Mouse (Mus musculus) testis, adult 2 months (tissue): Measurements from ENCODE around the gene Rangap1. TPM values are rescaled to one million over a fixed set of nuclear protein-coding genes. Genes with fewer than 3 reads are reported as not detected.

Experiments
- H3K27ac ChIP-seq: fragments of 200-500 bp; 2 replicates; pipeline ENCODE4 v1.5.1; 2012; ENCODE audit warnings: low read depth, low read length; ENCODE audit not compliant: control insufficient read depth, insufficient read depth
- H3K27me3 ChIP-seq: fragments of 200-500 bp; 2 replicates; pipeline ENCODE4 v1.6.1; 2012; ENCODE audit warnings: mild to moderate bottlenecking, low read length, moderate library complexity; ENCODE audit not compliant: control insufficient read depth, insufficient read depth
- H3K36me3 ChIP-seq: fragments of 200-500 bp; 2 replicates; pipeline ENCODE4 v1.6.1; 2012; ENCODE audit warnings: mild to moderate bottlenecking, low read length; ENCODE audit not compliant: control insufficient read depth, insufficient read depth
- H3K4me1 ChIP-seq: fragments of 200-500 bp; 2 replicates; pipeline ENCODE4 v1.6.1; 2012; ENCODE audit warnings: low read length; ENCODE audit not compliant: control insufficient read depth, insufficient read depth
- H3K4me3 ChIP-seq: fragments of 200-500 bp; 2 replicates; pipeline ENCODE4 v1.5.1; 2012; ENCODE audit warnings: low read depth, mild to moderate bottlenecking, low read length, moderate library complexity, mixed read lengths; ENCODE audit not compliant: control insufficient read depth
- CTCF ChIP-seq: fragments of 200-500 bp; IDR thresholded peaks from 2 replicates; pipeline ENCODE4 v1.5.1; 2012; ENCODE audit warnings: low read depth, mild to moderate bottlenecking, inconsistent platforms, low read length, moderate library complexity; ENCODE audit not compliant: control insufficient read depth, insufficient read depth, insufficient replicate concordance
- POLR2A ChIP-seq: fragments of 200-500 bp; IDR thresholded peaks from 2 replicates; pipeline ENCODE4 v1.6.1; 2012; ENCODE audit warnings: low read depth, mild to moderate bottlenecking, inconsistent platforms, low read length, moderate library complexity; ENCODE audit not compliant: control insufficient read depth
- polyA plus RNA-seq: library from polyadenylated mRNA; depleted of rRNA; stranded (reverse); fragments of >200 nt; gene quantifications from 2 replicates; pipeline ENCODE4 v1.2.3, GENCODE M21; 2012

The Rangap1 gene
- polyA plus RNA-seq, 1 experiment = 234 TPM

DNA sequence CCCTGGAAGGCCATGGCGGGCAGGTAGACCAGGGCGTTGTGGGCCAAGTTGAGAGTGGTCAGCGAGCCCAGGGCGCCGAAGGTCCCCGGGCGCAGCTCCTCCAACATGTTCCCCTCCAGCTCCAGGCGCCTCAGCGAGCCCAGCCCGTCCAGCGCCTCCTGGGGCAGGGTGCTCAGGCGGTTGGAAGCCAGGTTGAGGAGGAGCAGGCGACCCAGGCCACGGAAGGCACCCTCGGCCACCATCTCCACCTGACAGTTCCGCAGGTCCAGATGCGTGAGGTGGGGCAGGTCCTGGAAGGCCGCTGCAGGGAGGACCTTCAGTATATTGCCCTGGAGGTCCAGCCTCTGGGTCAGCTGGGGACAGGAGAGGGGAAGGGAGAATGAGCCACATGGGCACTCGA, 50.4 kb downstream of the Rangap1 start:
- no peaks in the 10 kb centered on the region for H3K27me3 ChIP-seq
- peaks cover 20% of the 10 kb centered on the region for H3K4me1 ChIP-seq
- no peak overlapping the region for H3K27ac ChIP-seq
- TF ChIP-seq CTCF (no peak), POLR2A (no peak)
- H3K4me3 ChIP-seq = peak overlapping the region; percentile 67
- H3K36me3 ChIP-seq = no peaks in the 10 kb centered on the region

DNA sequence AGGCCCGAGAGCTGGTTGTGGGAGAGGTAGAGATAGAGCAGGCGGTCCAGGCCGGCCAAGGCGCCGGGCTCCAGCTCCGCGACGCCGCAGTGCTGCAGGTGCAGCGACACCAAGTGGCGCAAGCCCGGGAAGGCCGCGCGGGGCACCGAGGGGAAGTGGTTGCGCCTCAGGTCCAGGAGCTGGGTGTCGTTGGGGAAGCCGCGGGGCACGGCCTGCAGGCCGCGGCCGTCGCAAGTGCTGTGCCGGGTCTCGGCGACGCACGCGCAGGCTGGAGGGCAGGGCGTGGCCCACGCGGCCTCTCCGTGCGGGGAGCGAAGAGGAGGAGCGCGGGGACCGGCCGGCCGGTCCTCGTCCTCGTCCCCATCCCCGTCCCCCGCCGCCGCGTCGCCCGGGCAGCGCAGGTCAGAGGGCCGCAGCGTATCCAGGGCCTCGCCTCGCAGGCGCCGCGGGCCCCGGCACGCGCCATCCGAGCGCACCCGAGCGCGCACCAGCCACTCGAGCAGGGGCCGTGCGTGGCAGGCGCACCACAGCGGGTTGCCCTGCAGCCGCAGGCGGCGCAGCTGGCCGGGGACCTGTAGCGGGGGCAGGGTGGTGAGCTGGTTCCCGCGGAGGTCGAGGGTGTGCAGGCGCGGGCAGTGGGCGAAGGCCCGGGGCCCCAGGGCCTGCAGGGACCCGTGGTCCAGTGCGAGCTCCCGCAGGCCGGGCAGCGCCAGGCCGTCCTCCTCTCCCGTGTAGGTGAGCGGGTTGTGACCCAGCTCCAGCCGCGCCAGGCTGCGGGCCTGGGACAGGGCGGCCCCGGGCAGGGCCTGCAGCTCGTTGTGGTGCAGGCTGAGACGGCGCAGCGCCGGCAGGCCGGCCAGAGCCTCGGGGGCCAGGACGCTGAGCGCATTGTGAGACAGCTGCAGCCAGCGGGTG, 51.1 kb downstream of the Rangap1 start:
- TF ChIP-seq CTCF (no peak; the same call in 1 of the 2 replicates), POLR2A (no peak)
- peak overlapping the region; percentile 67 for H3K4me3 ChIP-seq
- H3K4me1 ChIP-seq = peaks cover 20% of the 10 kb centered on the region
- H3K36me3 ChIP-seq = no peaks in the 10 kb centered on the region
- H3K27me3 ChIP-seq = no peaks in the 10 kb centered on the region
- no peak overlapping the region for H3K27ac ChIP-seq

DNA sequence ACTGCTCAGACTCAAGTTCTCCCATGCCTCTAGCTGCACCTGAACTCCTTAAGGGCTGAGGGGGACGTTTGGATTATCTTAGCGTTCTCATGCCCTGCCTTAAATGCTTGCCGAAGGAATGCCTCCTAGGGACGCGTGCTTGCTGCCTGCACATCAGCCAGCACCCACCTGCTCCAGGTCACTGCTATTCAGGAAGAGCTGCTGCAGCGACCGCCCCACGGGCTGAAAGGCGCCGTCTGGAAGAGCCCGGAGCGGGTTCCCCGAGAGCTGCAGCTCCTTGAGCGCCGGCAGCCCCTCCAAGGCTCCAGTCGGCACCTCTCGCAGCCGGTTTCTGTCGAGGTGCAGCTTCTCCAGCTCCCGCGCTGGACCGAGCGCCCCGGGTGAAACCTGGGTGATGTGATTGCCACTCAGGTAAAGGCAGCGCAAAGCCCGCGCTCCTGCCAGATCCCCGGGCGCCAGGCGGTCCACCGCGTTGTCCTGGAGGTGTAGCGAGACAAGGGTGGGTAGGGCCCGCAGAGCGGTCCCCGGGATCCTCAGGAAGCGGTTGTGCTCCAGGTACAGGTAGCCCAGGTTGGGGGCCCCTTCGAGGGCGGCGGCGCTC, 51.9 kb downstream of the Rangap1 start:
- no peak overlapping the region for H3K27ac ChIP-seq
- peak overlapping the region; percentile 67 for H3K4me3 ChIP-seq
- H3K27me3 ChIP-seq = no peaks in the 10 kb centered on the region
- no peaks in the 10 kb centered on the region for H3K36me3 ChIP-seq
- H3K4me1 ChIP-seq = peaks cover 20% of the 10 kb centered on the region
- TF ChIP-seq POLR2A = no peak
- no peak for TF ChIP-seq CTCF

GRCm38 (mm10) chr15:81680301-81680805, 65.0 kb downstream of the Rangap1 start:
- no peak for TF ChIP-seq POLR2A
- TF ChIP-seq CTCF = no peak
- H3K36me3 ChIP-seq = peaks cover 2% of the 10 kb centered on the region
- H3K27ac ChIP-seq = no peak overlapping the region
- H3K27me3 ChIP-seq = no peaks in the 10 kb centered on the region
- no peaks in the 10 kb centered on the region for H3K4me1 ChIP-seq
- no peak overlapping the region for H3K4me3 ChIP-seq

- H3K36me3 ChIP-seq = peaks cover 2% of the 10 kb centered on the region
- H3K4me3 ChIP-seq = no peak overlapping the region
- H3K4me1 ChIP-seq = no peaks in the 10 kb centered on the region
- H3K27ac ChIP-seq = no peak overlapping the region
- no peaks in the 10 kb centered on the region for H3K27me3 ChIP-seq
- TF ChIP-seq POLR2A (no peak), CTCF (no peak)
These were observed 68.7 kb downstream of the Rangap1 start for GRCm38 (mm10) chr15:81676637-81677036.

DNA sequence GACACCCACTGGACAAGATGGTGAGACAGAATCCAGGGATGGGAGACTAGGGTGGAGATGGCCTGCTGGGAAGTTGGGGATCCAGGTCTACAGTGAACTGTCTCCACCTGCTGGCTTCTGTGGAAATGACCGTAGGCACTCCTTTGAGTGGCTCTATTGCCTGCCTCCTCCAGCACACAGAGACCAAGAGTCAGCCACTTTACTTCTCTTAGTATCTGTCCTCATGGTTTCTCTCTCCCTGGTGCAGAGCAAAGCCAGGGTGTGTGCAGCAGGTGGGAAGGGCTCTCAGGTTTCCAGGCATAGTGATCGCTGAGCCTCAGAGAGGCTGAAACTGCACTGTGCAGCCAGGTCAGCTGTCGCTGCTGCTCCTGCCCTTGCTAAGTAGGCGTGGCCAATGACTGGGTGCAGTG, 75.1 kb downstream of the Rangap1 start:
- H3K27ac ChIP-seq = no peak overlapping the region

DNA sequence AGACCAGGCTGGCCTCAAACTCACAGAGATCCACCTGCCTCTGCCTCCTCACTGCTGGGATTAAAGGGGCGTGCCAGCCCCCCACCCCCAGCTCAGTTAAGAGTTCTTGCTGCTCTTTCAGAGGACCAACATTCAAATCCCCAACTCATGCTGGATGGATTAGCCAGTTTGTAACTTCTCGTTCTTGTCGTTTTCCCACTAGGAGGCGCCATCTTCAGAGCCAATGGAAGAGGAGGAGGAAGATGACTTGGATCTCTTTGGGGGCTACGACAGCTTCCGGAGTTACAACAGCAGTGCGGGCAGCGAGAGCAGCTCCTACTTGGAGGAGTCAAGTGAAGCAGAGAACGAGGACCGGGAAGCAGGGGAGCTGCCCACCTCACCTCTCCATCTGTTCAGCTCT, 78.4 kb downstream of the Rangap1 start:
- Histone ChIP-seq H3K4me1 (no peaks in the 10 kb centered on the region), H3K36me3 (peaks cover 4% of the 10 kb centered on the region; the same call in 1 of the 2 replicates), H3K27ac (no peak overlapping the region), H3K27me3 (no peaks in the 10 kb centered on the region), H3K4me3 (no peak overlapping the region)
- no peak for TF ChIP-seq POLR2A

More for the DNA sequence above, 75.1 kb downstream of the Rangap1 start:
- TF ChIP-seq CTCF (peak; percentile 53; the same call in 1 of the 2 replicates), POLR2A (no peak)
- H3K4me3 ChIP-seq = no peak overlapping the region
- H3K36me3 ChIP-seq = peaks cover 6% of the 10 kb centered on the region
- no peaks in the 10 kb centered on the region for H3K4me1 ChIP-seq
- no peaks in the 10 kb centered on the region for H3K27me3 ChIP-seq
